Mouse (Mus musculus) liver, adult 2 months (tissue): Measurements from ENCODE around the gene Cul7. TPM values are rescaled to one million over a fixed set of nuclear protein-coding genes. Genes with fewer than 3 reads are reported as not detected.
A peak's percentile ranks its signal among the peaks of the same experiment; 100 is the strongest.

Experiments used
- DNase-seq: peaks from one replicate; pipeline ENCODE4 v3.0.0-alpha.2; 2011; ENCODE audit warnings: low read depth, low spot score; ENCODE audit errors: extremely low read depth
- H3K27ac ChIP-seq: fragments of 200-500 bp; replicated peaks from 2 replicates; pipeline ENCODE4 v1.5.1; 2012; ENCODE audit warnings: low read depth, mild to moderate bottlenecking, control low read depth, inconsistent platforms, low read length; ENCODE audit not compliant: insufficient read depth
- H3K27me3 ChIP-seq: fragments of 200-500 bp; 2 replicates; pipeline ENCODE4 v1.6.1; 2012; ENCODE audit warnings: mild to moderate bottlenecking, moderate library complexity, low read length, inconsistent platforms; ENCODE audit not compliant: control insufficient read depth, insufficient read depth
- H3K36me3 ChIP-seq: fragments of 200-500 bp; 2 replicates; pipeline ENCODE4 v1.6.1; 2012; ENCODE audit warnings: low read length, inconsistent platforms; ENCODE audit not compliant: control insufficient read depth, insufficient read depth
- H3K4me1 ChIP-seq: fragments of 200-500 bp; 2 replicates; pipeline ENCODE4 v1.6.1; 2011; ENCODE audit warnings: low read length; ENCODE audit not compliant: control insufficient read depth, insufficient read depth
- H3K4me3 ChIP-seq: fragments of 200-500 bp; 2 replicates; pipeline ENCODE4 v1.5.1; 2011; ENCODE audit warnings: low read depth, mild to moderate bottlenecking, control low read depth, low read length, moderate library complexity; ENCODE audit not compliant: insufficient read depth
- H3K79me2 ChIP-seq: fragments of 200-500 bp; 2 replicates; pipeline ENCODE4 v1.6.1; 2012; ENCODE audit warnings: inconsistent platforms, mild to moderate bottlenecking, low read length, moderate library complexity; ENCODE audit not compliant: control insufficient read depth, insufficient read depth
- H3K9ac ChIP-seq: fragments of 200-500 bp; 2 replicates; pipeline ENCODE4 v1.6.1; 2012; ENCODE audit warnings: low read depth, mild to moderate bottlenecking, control low read depth, inconsistent platforms, low read length
- CTCF ChIP-seq: fragments of 200-500 bp; IDR thresholded peaks from 2 replicates; pipeline ENCODE4 v1.5.1; 2011; ENCODE audit warnings: low read depth, low read length, control low read depth
- POLR2A ChIP-seq: fragments of 200-500 bp; IDR thresholded peaks from 2 replicates; pipeline ENCODE4 v1.6.1; 2011; ENCODE audit warnings: low read length, control low read depth; ENCODE audit not compliant: insufficient read depth; ENCODE audit errors: extremely low read depth
- WGBS: fragments of 180-500 bp; shearing (Covaris S2); methylation state at CpG from one replicate; pipeline ENCODE4 v1.1.7; 2018; 5-methylcytosine and 5-hydroxymethylcytosine counted together
- polyA plus RNA-seq: library from polyadenylated mRNA; depleted of rRNA; stranded (reverse); fragments of >200 nt; gene quantifications from 2 replicates; pipeline ENCODE4 v1.2.3, GENCODE M21; 2012
- total RNA-seq: library from RNA; depleted of rRNA; stranded (reverse); fragments of >200 nt; gene quantifications from 2 replicates; pipeline ENCODE4 v1.2.3, GENCODE M21; 2014

Cul7 gene
- total and polyA plus RNA-seq, 2 experiments: 5.0 to 7.1 TPM

- Histone ChIP-seq H3K9ac (no peak overlapping the region), H3K4me3 (no peak overlapping the region), H3K79me2 (no peaks in the 10 kb centered on the region), H3K27ac (no peak overlapping the region), H3K36me3 (peaks cover 2% of the 10 kb centered on the region), H3K27me3 (no peaks in the 10 kb centered on the region), H3K4me1 (no peaks in the 10 kb centered on the region)
- 80% methylated on average over 5 of the region's 5 CpGs for WGBS
- DNase-seq: no peak
- TF ChIP-seq POLR2A (no peak), CTCF (no peak)
Measured at GRCm38 (mm10) chr17:46662730-46663129, 12.6 kb downstream of the Cul7 start.

GRCm38 (mm10) chr17:46667712-46668111 is 17.6 kb downstream of the Cul7 start:
- H3K79me2 ChIP-seq: peaks cover 3% of the 10 kb centered on the region; the same call in 1 of the 2 replicates
- H3K27ac ChIP-seq: no peak overlapping the region
- H3K36me3 ChIP-seq: peaks cover 8% of the 10 kb centered on the region
- no peak for DNase-seq
- H3K4me3 ChIP-seq: no peak overlapping the region
- TF ChIP-seq CTCF (no peak), POLR2A (no peak)
- H3K27me3 ChIP-seq: no peaks in the 10 kb centered on the region
- H3K9ac ChIP-seq: no peak overlapping the region
- H3K4me1 ChIP-seq: no peaks in the 10 kb centered on the region
- WGBS: 95% methylated on average over 16 of the region's 16 CpGs

DNA sequence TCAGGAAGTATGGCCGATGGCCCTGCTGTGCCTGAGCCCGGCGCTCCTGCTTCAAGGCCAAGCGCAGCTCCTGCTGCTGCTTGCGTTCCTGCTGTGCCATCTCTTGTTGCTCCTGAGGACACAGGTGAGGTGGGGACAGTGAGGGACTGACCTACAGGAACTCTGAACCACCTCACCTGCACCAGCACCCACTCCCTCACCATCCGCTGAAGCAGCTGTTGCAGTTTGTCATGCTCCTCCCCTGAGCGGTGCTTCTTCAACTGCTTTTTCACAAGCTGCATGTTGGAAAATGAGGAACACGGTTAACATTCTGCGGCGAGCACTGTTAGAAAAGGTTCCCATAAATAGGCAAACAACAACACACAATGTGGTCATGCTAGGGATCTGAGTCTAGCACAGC is 19.8 kb downstream of the Cul7 start:
- Histone ChIP-seq H3K4me1 (peaks cover 6% of the 10 kb centered on the region), H3K27ac (no peak overlapping the region), H3K9ac (no peak overlapping the region), H3K79me2 (peaks cover 7% of the 10 kb centered on the region; the same call in 1 of the 2 replicates), H3K4me3 (no peak overlapping the region), H3K27me3 (no peaks in the 10 kb centered on the region), H3K36me3 (peaks cover 8% of the 10 kb centered on the region)
- no peak for TF ChIP-seq POLR2A
- no peak for TF ChIP-seq CTCF
- 99% methylated on average over 10 of the region's 10 CpGs for WGBS
- no peak for DNase-seq

GRCm38 (mm10) chr17:46673850-46674529 is 23.9 kb downstream of the Cul7 start, which contains the start of gene Rrp36:
Rrp36 (minus strand) TSS chr17:46674352.
- H3K4me1 ChIP-seq: peaks cover 11% of the 10 kb centered on the region
- peak within 1 kb of the TSS; percentile 87 for H3K27ac ChIP-seq
- H3K9ac ChIP-seq: peak within 1 kb of the TSS; percentile 76
- peak; percentile 94 for DNase-seq
- H3K79me2 ChIP-seq: peaks cover 7% of the 10 kb centered on the region; the same call in 1 of the 2 replicates
- no peak for TF ChIP-seq CTCF
- TF ChIP-seq POLR2A: peak; percentile 83
- under 1% methylated on average over 43 of the region's 43 CpGs for WGBS
- peaks cover 13% of the 10 kb centered on the region for H3K36me3 ChIP-seq
- H3K27me3 ChIP-seq: no peaks in the 10 kb centered on the region
- peak within 1 kb of the TSS; percentile 70 for H3K4me3 ChIP-seq

- peak; percentile 37 for DNase-seq
- H3K9ac ChIP-seq: peak overlapping the region; percentile 70
- peaks cover 15% of the 10 kb centered on the region for H3K4me1 ChIP-seq
- H3K36me3 ChIP-seq: peaks cover 13% of the 10 kb centered on the region
- H3K79me2 ChIP-seq: peaks cover 7% of the 10 kb centered on the region; the same call in 1 of the 2 replicates
- TF ChIP-seq POLR2A (no peak), CTCF (no peak)
- WGBS: 25% methylated on average over 15 of the region's 15 CpGs
- no peaks in the 10 kb centered on the region for H3K27me3 ChIP-seq
- peak overlapping the region; percentile 87 for H3K27ac ChIP-seq
- peak overlapping the region; percentile 51 for H3K4me3 ChIP-seq
Measured at GRCm38 (mm10) chr17:46674530-46675283, 24.6 kb downstream of the Cul7 start.
